Mouse (Mus musculus): ENCODE measurements at regions not wholly inside any gene's neighbourhood (a gene's known extent, or its start where the extent isn't known, plus 50 kb on each side); places are given as distances from the start of the nearest gene placed in this dataset.

DNA sequence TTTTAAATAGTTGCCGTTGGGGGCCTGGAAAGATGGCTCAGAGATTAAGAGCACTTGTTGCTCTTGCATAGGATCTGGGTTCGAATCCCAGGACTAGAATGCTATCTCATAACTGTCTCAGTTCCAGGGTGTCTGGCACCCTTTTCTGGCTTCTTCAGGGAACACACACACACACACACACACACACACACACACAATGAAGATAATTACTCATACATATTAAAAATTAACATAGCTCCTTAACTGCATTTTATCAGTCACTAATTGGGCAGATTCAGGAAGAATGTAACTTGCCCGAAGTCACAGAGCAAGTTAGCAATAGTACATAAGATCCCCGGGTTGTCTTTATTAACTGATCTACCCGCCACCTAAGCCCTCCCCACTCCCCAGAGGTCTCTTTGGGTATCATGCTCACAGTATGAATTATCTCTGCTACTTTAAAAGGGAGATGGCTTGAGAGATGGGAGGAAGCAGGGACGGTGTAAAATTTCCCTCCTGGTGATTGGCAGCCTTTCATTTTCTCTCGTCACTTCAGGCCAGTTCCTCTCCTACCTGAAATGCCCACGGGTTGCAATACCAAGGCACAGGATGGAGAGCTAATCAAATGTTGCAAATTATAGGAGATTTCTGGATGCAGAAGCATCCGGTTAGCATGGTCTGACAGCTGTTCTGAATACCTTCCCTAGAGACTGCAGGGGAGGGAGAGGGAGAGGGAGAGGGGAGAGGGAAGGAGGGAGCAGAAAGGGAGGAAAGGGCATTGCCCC, 258.3 kb downstream of the Cd83 start:
- DNase-seq: no peak

DNA sequence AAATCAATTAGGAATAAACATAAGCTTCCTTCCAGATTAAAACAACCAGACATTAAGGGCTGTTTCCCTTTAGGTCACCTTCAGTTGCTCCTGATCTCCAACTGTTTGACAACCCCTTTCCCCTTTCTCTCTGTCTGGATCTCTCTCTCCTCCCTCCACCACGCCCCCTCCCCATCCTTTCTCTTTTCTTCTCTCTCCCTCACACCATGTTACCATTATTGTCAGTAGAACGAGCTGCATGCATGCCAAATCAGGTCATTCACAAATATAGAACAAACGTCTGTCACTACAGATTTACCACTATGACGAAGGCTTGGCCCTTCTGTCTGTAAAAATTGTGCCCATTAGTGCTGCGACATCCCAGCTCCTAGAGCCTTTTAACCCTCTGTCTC, 258.9 kb downstream of the Cd83 start:
- no peak for DNase-seq

- no peak for DNase-seq
Measured at GRCm38 (mm10) chr13:44044546-44045216, 260.1 kb downstream of the Cd83 start.

DNA sequence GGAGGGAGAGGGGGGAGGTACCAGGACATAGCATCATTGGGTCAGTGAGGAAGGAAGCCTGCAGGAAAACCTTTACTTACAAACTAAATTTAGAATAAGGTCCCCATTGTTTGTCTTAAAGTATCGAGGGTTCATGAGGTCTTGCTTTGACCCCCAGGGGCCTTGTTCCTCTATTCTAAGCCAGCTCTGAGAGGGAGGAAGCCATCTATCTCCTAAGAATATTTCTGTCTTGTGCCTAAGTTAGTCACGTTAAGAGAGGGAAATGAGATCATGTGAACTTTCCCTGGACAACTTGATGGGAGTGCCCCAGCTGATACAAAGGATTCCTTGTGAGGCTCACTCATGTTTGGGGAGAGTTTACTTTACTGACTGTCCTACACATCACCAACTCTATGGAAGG, 261.9 kb downstream of the Cd83 start:
- DNase-seq: no peak

DNA sequence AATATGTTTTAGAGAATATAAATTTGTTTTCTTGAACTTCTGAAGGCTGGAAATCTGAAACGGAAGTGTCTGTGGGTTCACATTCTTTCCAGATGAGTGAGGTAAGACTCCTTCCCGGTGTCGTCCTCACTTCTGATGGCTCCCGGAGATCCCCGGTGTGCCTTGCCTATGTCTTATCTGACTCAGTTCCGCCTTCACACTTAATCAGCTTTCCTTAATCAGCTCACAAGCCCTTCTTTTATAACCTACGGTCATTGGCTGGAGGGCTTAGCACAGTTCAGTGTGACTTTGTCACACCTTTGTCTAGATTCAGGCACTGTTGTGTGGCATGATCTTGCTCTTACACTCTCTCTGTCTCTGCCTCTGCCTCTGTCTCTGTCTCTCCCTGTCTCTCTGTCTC, 269.6 kb downstream of the Cd83 start:
- no peak for DNase-seq

DNA sequence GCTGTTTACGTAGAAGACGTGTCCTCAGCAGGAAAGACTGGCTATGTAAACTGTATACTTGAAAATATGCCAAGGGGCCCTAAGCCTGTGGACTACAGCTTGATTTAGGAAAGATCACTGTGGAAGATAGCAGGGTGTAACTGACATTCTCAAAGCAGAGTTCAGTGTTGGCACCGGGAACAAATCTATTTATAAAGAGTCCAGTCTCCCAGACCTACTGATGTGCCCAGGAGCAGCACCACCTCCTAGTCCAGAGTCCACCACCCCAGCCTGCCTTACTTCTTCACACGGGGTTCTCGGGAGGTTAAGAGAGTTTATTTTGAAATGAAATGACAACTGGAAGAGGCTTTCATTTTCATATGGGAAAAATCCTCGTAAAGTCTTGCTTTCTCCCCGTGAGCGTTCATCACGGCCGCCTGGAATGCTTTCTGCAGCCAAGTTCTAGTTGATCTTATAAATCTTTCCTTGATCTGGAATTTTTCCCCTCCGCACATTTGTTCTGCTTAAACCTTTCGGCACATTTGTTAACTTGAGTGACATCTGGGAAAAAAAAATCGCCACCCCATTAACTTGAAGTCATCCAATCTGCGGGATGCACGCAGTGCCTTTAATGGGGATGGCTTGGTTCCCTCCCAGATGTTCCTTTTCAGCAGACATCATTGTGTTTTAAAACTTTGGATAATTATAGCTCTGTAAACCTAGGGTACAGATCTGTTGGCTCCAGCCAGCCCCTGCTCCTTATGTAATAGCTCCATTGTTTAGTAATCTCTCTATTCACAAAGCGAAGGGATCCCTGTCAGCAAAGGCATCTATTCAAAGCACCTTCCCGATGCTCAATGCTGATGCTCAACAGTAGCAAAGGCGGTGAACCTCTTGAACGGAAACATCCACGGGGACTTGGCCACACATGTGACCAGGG, 271.3 kb downstream of the Cd83 start:
- peak; percentile 68 for DNase-seq

DNA sequence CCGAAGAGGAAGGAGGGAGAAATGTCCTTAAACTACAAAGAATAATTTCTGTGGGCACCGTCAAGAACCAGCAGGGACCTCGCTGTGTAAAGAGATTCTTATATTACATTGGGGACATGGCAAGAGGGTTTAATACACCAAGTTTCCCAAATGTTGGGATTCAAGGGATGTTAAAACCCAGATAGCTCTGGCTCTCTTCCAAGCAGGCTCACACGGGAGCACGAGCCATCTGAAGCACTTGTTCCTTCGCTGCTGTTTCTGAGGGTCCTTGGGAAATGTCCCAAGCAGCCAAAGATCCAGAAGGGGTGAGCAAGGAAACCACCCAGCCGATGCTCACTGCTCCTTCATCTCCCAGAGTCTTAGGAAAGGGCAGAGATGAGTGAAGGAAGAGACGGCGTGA, 272.1 kb downstream of the Cd83 start:
- DNase-seq: no peak

DNA sequence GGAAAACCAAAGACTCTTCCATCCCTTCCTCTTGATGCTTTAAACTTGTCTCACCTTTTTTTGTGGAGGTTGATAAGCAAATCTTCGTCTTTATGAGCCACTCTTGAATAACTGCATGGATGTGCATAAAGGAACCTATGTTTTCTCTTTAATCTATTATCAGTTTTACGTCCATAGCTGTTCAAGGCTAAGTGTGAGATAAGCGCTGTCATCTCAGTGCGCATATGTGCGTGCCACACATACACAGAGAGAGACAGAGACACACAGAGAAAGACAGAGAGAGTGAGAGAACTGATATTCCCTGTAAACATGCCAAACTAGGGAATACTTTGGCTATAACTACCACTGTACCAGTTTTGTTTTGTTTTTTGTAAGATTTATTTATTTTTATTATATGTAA, 273.0 kb downstream of the Cd83 start:
- no peak for DNase-seq

- DNase-seq: no peak
Measured at GRCm38 (mm10) chr13:44058277-44058676, 273.7 kb downstream of the Cd83 start.

DNA sequence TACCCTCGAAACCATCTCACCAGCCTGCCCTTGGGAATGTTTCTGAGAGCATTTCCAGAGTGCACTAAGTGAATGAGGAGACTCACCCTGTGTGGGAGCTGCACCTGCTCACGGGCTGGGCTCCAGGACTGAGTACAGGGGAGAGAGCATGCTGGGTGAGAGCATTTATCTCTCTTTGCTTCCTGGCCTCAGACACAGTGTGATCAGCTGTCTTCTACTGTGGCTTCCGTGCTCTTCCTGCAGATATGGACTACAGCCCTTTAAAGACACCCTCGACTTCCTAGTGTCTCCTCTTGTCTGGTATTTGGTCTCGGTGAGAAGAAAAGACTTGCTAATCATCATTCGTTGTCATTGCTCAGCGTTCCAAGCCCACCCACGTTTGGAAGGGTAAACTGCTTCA, 274.9 kb downstream of the Cd83 start:
- DNase-seq: no peak

DNA sequence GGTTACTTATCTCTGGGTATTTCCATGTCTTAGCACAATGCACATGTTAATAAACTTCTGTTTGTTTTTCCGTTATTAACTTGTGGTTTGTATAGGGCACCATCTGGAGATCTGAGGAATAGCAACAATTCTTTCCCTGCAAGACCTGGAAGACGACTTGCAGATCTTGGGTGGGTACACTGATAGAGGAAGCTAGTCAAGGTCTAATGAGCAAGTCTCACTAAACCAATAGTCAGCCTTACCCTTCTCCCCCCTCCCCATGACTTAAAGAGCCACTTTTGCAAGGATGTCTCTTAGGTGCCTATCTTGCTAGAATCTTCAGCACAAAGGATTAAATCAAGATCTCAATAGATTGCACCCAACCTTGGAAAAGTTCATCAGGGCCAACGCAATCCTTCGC, 276.7 kb downstream of the Cd83 start:
- no peak for DNase-seq

DNA sequence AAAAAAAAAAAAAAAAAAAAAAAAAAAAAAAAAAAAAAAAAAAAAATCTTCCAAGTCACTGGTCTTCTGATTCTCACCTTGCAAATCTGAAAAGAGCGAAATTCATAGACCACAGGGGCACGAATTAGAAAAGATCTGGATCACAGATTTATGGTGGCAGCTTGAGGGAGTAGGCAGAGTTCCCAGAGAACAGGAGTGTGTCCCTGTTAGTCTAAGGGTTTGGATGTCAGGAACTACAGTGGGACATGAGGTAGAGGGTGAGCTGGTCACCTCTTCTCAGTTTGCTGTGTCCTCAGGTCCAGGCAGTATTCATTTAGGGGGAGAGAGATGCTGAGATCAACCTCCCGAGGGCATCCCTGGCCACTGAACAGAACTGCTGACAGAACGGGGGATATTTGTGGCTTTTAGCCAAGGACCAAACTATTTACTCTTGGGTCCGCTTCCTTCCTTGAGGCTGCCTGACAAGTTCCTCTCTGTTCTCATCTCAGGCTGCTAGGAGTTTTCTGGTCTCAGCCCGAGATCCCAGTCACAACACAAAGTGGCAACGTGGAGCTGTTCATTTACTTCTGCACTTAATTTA, 277.2 kb downstream of the Cd83 start:
- DNase-seq: no peak

DNA sequence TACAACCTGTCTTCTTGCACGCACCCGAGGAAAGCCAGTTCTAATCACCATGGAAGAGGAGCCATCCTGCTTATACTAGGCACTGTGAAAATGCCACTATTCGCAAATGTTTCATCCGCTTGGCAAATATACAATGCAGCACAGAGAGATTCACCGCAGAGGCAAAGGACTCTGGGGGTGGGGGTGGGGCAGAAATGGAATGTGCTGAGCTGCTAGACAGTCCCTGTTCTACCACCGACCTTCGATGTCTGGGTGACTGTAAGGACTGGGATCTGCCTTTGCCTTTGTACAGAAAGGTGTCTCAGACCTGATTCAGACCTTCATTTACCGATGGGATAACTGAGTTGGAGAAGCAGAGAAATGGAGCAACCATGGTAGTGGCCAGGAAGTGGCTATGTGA, 278.7 kb downstream of the Cd83 start:
- peak; percentile 21 for DNase-seq

- DNase-seq: no peak
Measured at GRCm38 (mm10) chr13:44064026-44064425, 279.5 kb downstream of the Cd83 start.

DNA sequence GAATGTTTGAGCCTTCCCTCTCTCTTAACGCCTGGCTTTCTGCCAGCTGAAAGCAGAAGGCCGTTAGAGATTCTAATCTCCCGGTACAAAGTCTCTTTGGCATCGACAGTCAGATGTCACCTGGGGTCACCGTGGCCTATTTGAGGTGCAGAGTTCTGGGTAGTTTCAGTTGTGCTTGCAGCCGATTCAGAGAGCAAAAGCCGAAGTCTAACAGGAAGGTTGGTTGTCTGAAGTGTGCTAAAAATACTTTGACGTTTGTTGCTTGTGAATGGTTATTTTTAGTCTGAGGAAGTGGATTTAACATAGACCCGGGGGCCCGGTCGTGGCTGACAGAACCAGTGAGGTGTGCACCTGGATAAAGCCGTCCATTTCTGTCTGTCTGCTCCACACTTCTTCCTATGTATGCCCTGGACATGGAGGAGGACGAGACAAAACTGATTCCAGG, 281.2 kb downstream of the Cd83 start:
- peak; percentile 79 for DNase-seq

DNA sequence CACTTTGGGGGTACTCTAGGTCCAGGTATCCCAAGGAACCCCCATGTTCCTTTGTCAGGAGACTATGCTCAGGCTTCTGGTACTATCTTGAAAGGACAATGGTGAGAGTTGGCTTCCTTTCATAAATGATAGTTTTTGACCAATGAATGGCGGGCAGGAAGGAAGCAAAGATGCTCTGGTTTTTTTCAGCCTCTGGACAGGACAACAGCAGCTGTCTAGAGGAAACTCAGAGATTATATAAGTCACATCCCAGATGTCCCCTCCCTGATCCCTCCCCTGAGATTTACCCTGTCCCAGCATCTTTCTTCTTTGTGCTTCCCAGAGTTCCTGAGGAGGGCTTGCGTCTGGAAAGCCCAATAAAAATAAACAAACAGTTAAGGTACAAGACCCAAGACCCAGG, 282.7 kb downstream of the Cd83 start:
- no peak for DNase-seq

DNA sequence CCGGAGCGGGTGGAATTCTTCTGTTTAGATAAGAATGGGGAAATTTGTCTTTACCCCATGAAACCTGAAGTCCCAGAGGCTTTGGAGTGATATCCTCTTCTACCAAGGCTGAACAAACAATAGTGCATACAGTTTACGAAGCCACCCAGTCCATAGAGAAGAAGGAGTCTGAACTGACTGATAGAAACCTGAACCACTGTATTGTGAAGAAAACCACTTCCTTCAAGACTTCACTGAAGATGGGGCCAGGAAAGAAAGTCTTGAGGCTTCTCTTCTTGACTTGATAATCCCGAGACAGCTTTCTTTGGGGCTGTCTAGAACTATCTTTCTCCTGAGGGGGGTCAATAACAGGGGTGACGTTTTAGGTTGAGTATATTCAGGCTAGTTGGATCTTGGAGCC, 284.4 kb downstream of the Cd83 start:
- DNase-seq: no peak

DNA sequence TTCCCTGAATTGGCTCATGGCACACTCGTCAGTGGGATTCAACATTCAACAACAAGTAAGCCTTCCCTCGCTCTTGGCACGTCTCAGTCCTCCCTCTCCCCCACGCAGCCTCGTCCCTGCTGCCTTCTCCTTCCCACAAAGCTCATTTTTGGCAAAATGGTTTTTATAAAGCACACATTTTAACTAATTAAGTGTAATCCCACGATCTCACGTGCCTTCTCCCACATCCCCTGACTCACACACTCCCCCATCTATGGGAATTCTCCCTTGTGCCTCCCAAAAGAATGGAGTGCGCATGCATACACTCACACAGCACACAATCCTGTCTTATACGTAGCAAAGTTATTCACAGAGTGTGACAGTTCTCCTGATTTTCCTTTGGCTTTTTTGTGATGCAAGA, 288.5 kb downstream of the Cd83 start:
- DNase-seq: no peak

- DNase-seq: no peak
Measured at GRCm38 (mm10) chr13:44074172-44074571, 289.6 kb downstream of the Cd83 start.

DNA sequence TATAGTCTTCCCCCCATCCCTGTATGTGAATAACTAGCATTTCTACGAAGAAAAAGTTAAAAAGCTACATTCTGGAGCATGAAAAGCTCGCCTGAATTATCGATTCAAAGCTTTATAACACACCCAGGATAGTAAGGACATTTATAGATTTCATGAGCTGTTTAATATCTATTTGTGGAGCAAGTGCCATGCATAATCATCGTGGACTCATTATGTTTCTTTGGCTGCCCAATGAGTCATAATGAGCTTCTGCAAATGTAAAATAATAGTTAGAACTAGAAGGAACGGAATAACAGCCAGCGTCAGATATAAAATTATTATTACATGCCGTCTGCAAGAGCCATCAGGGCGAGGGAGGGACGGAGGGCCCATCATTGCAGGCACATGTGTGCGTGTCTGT, 292.4 kb downstream of the Cd83 start:
- DNase-seq: no peak

DNA sequence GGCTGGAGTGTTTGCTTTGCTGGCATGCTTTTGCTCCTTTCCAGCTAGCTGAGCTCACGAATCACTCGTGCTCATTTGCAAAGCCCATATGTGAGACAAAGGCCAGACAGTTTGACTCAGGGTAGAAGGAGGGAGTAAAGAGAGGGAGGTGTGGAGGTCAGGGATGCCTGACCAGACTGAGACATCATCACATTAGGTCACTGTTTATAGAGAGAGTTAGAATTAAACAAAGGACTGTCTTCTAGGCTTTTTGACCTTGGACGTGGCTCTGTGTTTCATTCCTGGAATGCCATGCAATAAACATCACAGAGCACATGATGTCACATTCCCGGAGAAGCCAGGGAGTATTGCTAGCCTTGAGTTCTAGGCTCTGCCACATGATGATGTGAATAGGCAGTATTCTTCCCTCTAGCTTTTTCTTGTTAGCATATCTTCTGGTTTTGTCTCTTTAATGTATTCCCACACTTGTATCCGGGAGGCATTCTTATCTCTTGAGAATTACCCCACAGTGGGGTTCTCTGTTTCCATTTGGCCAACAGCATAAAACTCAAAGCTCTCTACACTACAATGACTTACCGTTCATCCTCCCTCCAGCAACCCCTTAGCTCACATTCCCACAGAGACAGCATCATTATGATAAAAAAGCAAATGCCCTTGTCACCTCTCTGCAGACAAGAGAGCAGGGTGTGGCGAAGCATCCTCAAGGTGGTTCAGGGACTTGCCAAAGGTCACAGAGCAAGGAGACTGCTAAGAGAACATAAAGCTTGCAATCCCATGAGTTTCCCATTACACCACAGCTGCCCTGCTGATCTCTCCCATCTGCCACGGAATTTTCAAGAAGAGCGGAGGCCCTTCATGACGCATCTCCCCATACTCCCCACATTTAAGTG, 301.3 kb downstream of the Cd83 start:
- DNase-seq: no peak

DNA sequence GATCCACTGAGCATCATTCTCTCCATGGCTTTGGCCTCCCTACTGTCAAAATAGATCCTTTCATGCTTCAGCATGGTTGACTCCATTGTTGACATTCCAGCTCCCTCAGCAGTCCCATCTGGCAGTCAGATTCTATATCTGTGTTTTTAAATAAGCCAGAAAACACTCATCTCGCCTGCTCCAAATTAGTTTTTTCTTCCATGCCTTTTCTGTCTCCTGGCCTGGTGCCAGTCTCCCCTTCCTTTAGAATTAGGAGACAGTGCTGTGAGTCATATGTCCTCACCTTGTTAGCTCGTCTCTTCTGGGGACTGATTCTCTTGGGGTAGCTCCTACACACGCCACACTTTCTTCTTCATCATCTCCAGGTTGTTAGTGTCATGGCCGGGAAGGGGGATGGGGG, 302.2 kb downstream of the Cd83 start:
- DNase-seq: no peak
